Mouse (Mus musculus) common myeloid progenitor, adult 5-6 weeks (primary cell): ENCODE measurements around the gene Il25. TPM values are rescaled to one million over a fixed set of nuclear protein-coding genes. Genes with fewer than 3 reads are reported as not detected.
"Not testable (repeated sequence)": the region's sequence is repeated elsewhere in the genome, so short reads cannot be mapped to it uniquely, and the experiment has no call there.

ENCODE experiments used
- ATAC-seq: replicated peaks from 2 replicates; pipeline ENCODE4 v1.8.0; 2016; ENCODE audit warnings: low read depth, mild to moderate bottlenecking, moderate TSS enrichment, inconsistent platforms; ENCODE audit not compliant: poor library complexity, severe bottlenecking
- total RNA-seq: library from RNA; stranded (forward); fragments of 200-1000, 187-1606 nt; gene quantifications from 2 replicates; pipeline ENCODE4 v1.2.3, GENCODE M21; 2017

The Il25 gene
- total RNA-seq, 1 experiment from 2014 or later, result not detected

DNA sequence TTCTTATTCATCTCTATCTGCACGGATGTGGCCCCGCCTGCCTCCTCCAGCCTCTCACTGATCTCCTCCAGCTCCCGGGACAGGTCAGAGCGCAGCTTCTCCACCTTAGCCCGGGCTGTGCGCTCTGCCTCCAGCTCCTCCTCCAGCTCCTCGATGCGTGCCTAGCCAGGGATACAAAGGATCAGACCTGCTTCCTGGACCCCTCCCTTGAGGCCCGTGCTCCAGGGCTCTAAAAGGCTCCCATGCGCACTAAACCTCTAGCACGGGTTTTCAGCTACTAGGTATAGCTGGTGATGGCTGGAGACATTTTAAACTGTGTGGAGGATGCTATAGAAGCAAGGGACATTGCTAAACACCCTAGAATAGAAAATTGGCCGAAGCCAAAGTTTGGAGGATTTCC, 18.0 kb downstream of the Il25 start:
- ATAC-seq, result no peak

DNA sequence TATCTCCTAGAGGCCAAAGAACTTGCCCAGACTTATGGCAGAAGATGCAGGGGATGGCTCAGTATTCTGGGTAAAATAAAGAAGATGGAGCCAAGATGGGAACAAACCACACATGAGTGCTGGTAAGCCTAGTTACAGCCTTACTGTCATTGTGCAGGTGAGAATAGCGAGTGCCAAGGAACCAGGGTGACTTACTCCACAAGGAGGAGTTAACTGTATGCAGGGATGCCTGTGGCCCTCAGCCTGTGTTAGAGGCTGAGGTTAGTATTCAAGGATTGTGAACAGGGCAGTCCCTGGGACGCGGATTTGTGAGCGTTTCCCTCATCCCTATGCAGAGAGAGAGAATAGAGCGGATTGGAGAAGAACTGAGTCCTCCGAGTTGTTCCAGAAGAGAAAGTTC, 19.1 kb downstream of the Il25 start:
- no peak for ATAC-seq

DNA sequence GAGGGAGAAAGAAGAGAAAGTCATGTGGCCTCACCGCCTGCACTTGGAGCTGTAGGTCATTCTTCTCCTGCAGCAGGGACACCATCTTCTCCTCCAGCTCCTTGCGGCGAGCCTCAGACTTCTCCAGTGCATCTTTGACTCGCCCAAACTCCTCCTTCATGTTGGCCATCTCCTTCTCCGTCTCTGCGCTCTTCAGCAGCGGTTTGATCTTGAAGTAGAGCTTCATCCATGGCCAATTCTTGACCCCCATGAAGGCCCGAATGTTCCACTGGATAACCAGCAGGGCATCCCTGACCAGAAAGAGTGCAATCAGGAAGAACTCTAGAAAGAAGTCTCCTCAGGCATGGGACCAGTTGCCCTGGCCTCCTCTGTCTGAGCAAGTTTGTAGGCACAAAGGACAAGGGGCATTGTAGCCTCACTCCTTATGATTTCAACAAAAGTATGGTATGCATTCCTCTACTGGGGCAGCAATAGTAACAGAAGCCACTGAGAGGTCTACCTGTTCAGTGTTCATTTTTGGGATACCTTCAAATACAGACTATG, 21.2 kb downstream of the Il25 start:
- no peak for ATAC-seq

GRCm38 (mm10) chr14:54954474-54954873, 22.0 kb downstream of the Il25 start:
- ATAC-seq, result no peak

DNA sequence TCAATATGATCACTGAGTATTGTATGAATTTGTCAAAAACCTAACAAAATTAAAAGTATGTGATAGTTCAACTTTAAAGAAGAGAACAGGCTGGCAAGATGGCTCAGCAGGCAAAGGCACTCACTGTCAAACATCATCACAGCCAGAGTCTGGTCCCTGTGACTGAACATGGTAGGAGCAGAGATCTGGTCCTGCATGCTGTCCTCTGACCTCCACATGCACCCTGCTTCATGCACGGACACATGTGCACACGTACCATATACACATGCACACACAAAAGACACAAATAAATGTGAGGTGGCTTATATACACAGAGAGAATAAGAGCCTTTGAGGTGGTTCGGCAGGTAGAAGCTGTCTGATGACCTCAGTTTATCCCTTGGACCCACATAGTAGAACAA, 23.0 kb downstream of the Il25 start:
- no peak for ATAC-seq

- ATAC-seq, result no peak
Observed at GRCm38 (mm10) chr14:54956533-54956932, 24.0 kb downstream of the Il25 start.

- ATAC-seq, result no peak
Observed at GRCm38 (mm10) chr14:54958503-54958902, 26.0 kb downstream of the Il25 start.

- no peak for ATAC-seq
Observed at GRCm38 (mm10) chr14:54959197-54959596, 26.7 kb downstream of the Il25 start.

GRCm38 (mm10) chr14:54959853-54960613, 27.5 kb downstream of the Il25 start:
- not testable (repeated sequence) for ATAC-seq

GRCm38 (mm10) chr14:54960769-54961168, 28.3 kb downstream of the Il25 start:
- peak; percentile 63; the same call in 1 of the 2 replicates for ATAC-seq

- ATAC-seq, result no peak
Observed at GRCm38 (mm10) chr14:54961487-54961886, 29.0 kb downstream of the Il25 start.

DNA sequence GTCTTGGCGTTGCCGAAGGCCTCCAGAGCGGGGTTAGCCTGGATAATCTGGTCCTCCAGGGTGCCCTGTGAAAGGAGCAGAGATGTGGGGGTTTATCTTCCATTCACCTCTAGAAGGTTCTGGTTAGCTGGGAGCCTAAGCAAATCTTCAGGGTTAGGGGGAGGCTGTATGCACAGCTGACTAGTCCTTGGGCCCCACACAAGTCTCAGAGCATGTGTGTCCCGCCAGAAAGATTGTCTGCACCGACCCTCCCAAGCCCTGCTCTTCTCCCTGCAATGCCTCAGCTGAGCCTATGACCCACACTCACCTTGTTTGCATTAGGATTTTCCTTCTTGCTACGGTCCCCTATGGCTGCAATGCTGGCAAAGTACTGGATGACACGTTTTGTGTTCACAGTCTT, 30.2 kb downstream of the Il25 start:
- ATAC-seq, result no peak

- no peak for ATAC-seq
Observed at GRCm38 (mm10) chr14:54963727-54964126, 31.2 kb downstream of the Il25 start.

DNA sequence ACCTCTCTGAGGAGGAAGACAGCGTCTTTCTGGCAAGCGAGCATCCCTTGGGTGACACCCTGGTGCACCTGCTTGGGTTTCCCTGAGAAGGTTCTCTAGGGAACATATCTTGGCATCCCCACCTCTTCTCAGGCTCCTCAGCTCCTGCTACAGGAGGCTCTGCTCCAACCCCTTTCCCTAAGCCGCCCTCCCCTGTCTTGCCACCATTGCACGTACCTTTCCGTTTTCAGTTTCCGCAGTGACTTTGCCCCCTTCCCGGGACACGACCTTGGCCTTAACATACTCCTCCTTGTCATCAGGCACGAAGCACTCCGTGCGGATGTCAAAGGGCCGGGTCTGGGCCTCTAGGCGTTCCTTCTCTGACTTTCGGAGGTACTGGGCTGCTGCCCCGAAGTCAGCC, 32.5 kb downstream of the Il25 start:
- ATAC-seq, result no peak

GRCm38 (mm10) chr14:54965631-54966030, 33.1 kb downstream of the Il25 start:
- no peak for ATAC-seq

DNA sequence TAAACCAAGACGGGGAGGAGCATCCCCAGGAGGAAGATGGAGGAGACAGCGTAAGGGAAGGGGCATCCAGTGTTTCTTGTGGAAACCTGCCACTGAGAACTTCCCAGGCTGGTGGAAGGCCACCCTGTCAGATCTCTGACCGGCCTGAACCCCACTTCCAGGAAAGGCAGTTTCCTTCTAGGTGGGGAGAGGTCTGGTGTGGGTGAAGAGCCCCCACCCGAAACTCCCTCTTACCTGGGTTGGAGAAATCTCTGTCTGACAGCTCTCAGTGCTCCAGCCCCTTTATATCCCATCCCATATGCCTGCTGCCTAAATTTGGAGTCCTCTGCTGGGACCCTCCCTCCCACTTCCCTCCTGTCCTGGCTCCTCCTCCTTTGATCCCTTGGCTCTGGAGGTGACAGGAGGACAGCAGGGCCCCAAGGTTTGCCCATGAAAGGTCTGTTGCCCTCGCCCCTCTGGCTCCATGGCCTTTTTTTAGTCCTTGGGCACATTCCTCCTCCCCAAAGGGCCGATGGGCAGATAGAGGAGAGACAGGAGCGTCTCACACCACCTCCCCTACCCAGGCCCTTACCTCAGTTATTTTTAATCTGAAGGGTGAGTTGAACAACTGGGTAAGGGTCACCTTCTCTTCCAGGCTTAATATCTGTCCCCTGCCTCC, 34.0 kb downstream of the Il25 start, which contains the start of gene Myh6:
Gene Myh6 (minus strand): TSS at position 608 of the 658 bp plus-strand sequence.
- ATAC-seq, result no peak

GRCm38 (mm10) chr14:54967874-54968273, 35.4 kb downstream of the Il25 start:
- ATAC-seq, result no peak

- no peak for ATAC-seq
Observed at GRCm38 (mm10) chr14:54968344-54968743, 35.8 kb downstream of the Il25 start.

GRCm38 (mm10) chr14:54972786-54973185, 40.3 kb downstream of the Il25 start:
- ATAC-seq, result not testable (repeated sequence)

DNA sequence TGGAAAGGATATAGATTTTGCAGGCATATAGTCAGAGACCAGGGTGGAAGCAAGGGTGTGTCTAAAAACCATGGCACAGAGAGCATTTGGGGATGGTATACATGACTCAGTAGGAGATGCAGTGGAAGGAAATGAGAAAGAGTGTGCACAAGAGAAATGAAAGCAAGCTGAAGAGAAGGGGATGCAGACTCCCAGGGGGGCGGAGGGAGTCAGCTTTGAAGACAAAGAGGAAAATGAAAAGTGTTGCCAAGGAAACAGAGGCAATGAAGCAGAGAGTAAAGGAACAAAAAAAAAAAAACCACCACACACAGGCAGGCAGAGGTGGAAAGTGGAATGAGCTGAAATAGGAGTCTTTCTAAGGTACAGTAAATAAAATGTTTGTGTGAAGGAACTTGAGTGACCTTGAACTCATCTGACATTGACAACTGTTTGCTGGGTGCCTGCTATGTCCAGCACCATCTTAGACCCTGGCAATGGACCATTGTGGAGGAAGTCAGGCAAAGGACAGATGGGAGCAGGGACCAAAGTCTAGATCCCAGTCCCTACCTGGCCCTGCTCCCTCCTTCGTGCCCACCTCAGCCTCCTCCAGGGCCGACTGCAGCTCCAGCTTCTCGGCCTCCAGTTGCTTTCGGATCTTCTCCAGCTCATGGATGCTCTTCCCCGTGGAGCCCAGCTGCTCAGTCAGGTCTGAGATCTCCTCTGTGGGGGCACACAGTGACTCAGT, 41.7 kb downstream of the Il25 start:
- ATAC-seq, result no peak

- ATAC-seq, result no peak
Observed at GRCm38 (mm10) chr14:54976633-54977032, 44.1 kb downstream of the Il25 start, which contains the start of gene Gm17428. Gene Gm17428, plus strand, starts transcription at chr14:54976933.
